Mouse (Mus musculus): Measurements from ENCODE around the gene Gpx3.

The Gpx3 gene

GRCm38 (mm10) chr11:54902333-54903323 lies at the start of gene Gpx3:
Gpx3 (plus strand) TSS chr11:54902453.
- WGBS = 16% methylated on average over 45 of the region's 45 CpGs

- WGBS = 97% methylated on average over 12 of the region's 12 CpGs
Observed at GRCm38 (mm10) chr11:54858880-54859279, 43.4 kb upstream of the Gpx3 start.

- 13% methylated on average over 11 of the region's 11 CpGs for WGBS
Observed at GRCm38 (mm10) chr11:54859322-54860165, 42.7 kb upstream of the Gpx3 start.

GRCm38 (mm10) chr11:54860256-54861038 lies 41.8 kb upstream of the Gpx3 start, which contains the start of gene Lyrm7:
Lyrm7 (minus strand) TSS chr11:54860916.
- under 1% methylated on average over 42 of the region's 42 CpGs for WGBS

- 91% methylated on average over 5 of the region's 5 CpGs for WGBS
Observed at GRCm38 (mm10) chr11:54861471-54862420, 40.5 kb upstream of the Gpx3 start.

- WGBS = 27% methylated on average over 10 of the region's 10 CpGs
Observed at GRCm38 (mm10) chr11:54862621-54863520, 39.4 kb upstream of the Gpx3 start.

- 82% methylated on average over 6 of the region's 6 CpGs for WGBS
Observed at GRCm38 (mm10) chr11:54865330-54866085, 36.7 kb upstream of the Gpx3 start.

GRCm38 (mm10) chr11:54866119-54867048 lies 35.9 kb upstream of the Gpx3 start, which contains the start of gene Hint1:
Hint1 (plus strand) TSS chr11:54866383.
- under 1% methylated on average over 107 of the region's 107 CpGs for WGBS

- whole genome bisulfite sequencing = 4% methylated on average over 5 of the region's 5 CpGs
Observed at GRCm38 (mm10) chr11:54867049-54867385, 35.2 kb upstream of the Gpx3 start.

- WGBS = 76% methylated on average over 3 of the region's 3 CpGs
Observed at GRCm38 (mm10) chr11:54867903-54868434, 34.3 kb upstream of the Gpx3 start.

- WGBS = 62% methylated on average over 2 of the region's 2 CpGs
Observed at GRCm38 (mm10) chr11:54868445-54868844, 33.8 kb upstream of the Gpx3 start.

GRCm38 (mm10) chr11:54869318-54869717 lies 32.9 kb upstream of the Gpx3 start:
- WGBS = 53% methylated on average over 3 of the region's 3 CpGs

GRCm38 (mm10) chr11:54871831-54872537 lies 30.3 kb upstream of the Gpx3 start:
- WGBS = 56% methylated on average over 7 of the region's 7 CpGs

GRCm38 (mm10) chr11:54876031-54876430 lies 26.2 kb upstream of the Gpx3 start:
- WGBS = 93% methylated on average over 5 of the region's 5 CpGs

- WGBS = 83% methylated on average over 6 of the region's 6 CpGs
Observed at GRCm38 (mm10) chr11:54878893-54879292, 23.4 kb upstream of the Gpx3 start.

- 28% methylated on average over 4 of the region's 4 CpGs for WGBS
Observed at GRCm38 (mm10) chr11:54879434-54879833, 22.8 kb upstream of the Gpx3 start.

Data from cerebral cortex, adult 2 months (tissue).